Mouse (Mus musculus): ENCODE results near the gene Dnase2a. TPM values are rescaled to one million over a fixed set of nuclear protein-coding genes. Genes with fewer than 3 reads are reported as not detected.

Gene Dnase2a
- polyA plus RNA-seq, 1 experiment from 2014 or later, result 5.5 TPM

- WGBS, result 93% methylated on average over 7 of the region's 7 CpGs
- Histone ChIP-seq H3K9me3 (replicated peaks; ENCODE audit: control insufficient read depth, low read length) (no peaks in the 10 kb centered on the region), H3K4me3 (ENCODE audit: low read depth, low read length) (no peak overlapping the region), H3K9ac (replicated peaks; ENCODE audit: low read length) (no peak overlapping the region), H3K36me3 (replicated peaks; ENCODE audit: control insufficient read depth, insufficient read depth, low read depth, low read length) (no peaks in the 10 kb centered on the region; the same call in 1 of the 2 replicates), H3K27ac (replicated peaks; ENCODE audit: low read depth, low read length) (no peak overlapping the region), H3K4me2 (ENCODE audit: low read depth, low read length) (no peak overlapping the region), H3K4me1 (ENCODE audit: control insufficient read depth, insufficient read depth, low read length) (no peaks in the 10 kb centered on the region), H3K27me3 (ENCODE audit: control insufficient read depth, insufficient read depth, low read length) (no peaks in the 10 kb centered on the region)
- DNase-seq (ENCODE audit: low spot score), result no peak
- no peak for ATAC-seq (replicated peaks; ENCODE audit: insufficient number of reproducible peaks, low FRiP score, low TSS enrichment, low read depth)
Measured at GRCm38 (mm10) chr8:84959811-84960210, 51.5 kb downstream of the Dnase2a start.

GRCm38 (mm10) chr8:84963952-84964351, 55.6 kb downstream of the Dnase2a start:
- no peaks in the 10 kb centered on the region for H3K36me3 ChIP-seq (replicated peaks; ENCODE audit: control insufficient read depth, insufficient read depth, low read depth, low read length)
- WGBS, result 85% methylated on average over 4 of the region's 4 CpGs
- ATAC-seq (replicated peaks; ENCODE audit: insufficient number of reproducible peaks, low FRiP score, low TSS enrichment, low read depth), result no peak

GRCm38 (mm10) chr8:84965731-84966291, 57.5 kb downstream of the Dnase2a start:
- ATAC-seq (replicated peaks; ENCODE audit: insufficient number of reproducible peaks, low FRiP score, low TSS enrichment, low read depth), result peak; percentile 62
- peak overlapping the region; percentile 66 for H3K4me3 ChIP-seq (ENCODE audit: low read depth, low read length)
- peak; percentile 97 for DNase-seq (ENCODE audit: low spot score)
- H3K9ac ChIP-seq (replicated peaks; ENCODE audit: low read length), result peak overlapping the region; percentile 72
- H3K27ac ChIP-seq (replicated peaks; ENCODE audit: low read depth, low read length), result 0 out of 2 replicates have a peak overlapping the region, but pooled peaks have one; percentile 5
- no peaks in the 10 kb centered on the region for H3K27me3 ChIP-seq (ENCODE audit: control insufficient read depth, insufficient read depth, low read length)
- H3K4me2 ChIP-seq (ENCODE audit: low read depth, low read length), result peak overlapping the region; percentile 85
- no peaks in the 10 kb centered on the region for H3K9me3 ChIP-seq (replicated peaks; ENCODE audit: control insufficient read depth, low read length)
- no peaks in the 10 kb centered on the region; the same call in 1 of the 2 replicates for H3K36me3 ChIP-seq (replicated peaks; ENCODE audit: control insufficient read depth, insufficient read depth, low read depth, low read length)
- H3K4me1 ChIP-seq (ENCODE audit: control insufficient read depth, insufficient read depth, low read length), result peaks cover 6% of the 10 kb centered on the region
- WGBS, result under 1% methylated on average over 41 of the region's 41 CpGs

More at GRCm38 (mm10) chr8:84963952-84964351, 55.6 kb downstream of the Dnase2a start:
- Histone ChIP-seq H3K9me3 (replicated peaks; ENCODE audit: control insufficient read depth, low read length) (no peaks in the 10 kb centered on the region), H3K27me3 (ENCODE audit: control insufficient read depth, insufficient read depth, low read length) (no peaks in the 10 kb centered on the region), H3K9ac (replicated peaks; ENCODE audit: low read length) (no peak overlapping the region), H3K4me1 (ENCODE audit: control insufficient read depth, insufficient read depth, low read length) (peaks cover 2% of the 10 kb centered on the region; the same call in 1 of the 2 replicates), H3K4me3 (ENCODE audit: low read depth, low read length) (peak overlapping the region; percentile 5; the same call in 1 of the 2 replicates), H3K4me2 (ENCODE audit: low read depth, low read length) (no peak overlapping the region), H3K27ac (replicated peaks; ENCODE audit: low read depth, low read length) (no peak overlapping the region)
- no peak for DNase-seq (ENCODE audit: low spot score)

- Histone ChIP-seq H3K36me3 (replicated peaks; ENCODE audit: control insufficient read depth, insufficient read depth, low read depth, low read length) (peaks cover 3% of the 10 kb centered on the region), H3K4me2 (ENCODE audit: low read depth, low read length) (no peak overlapping the region), H3K9me3 (replicated peaks; ENCODE audit: control insufficient read depth, low read length) (no peaks in the 10 kb centered on the region), H3K27ac (replicated peaks; ENCODE audit: low read depth, low read length) (no peak overlapping the region), H3K4me1 (ENCODE audit: control insufficient read depth, insufficient read depth, low read length) (peaks cover 7% of the 10 kb centered on the region), H3K4me3 (ENCODE audit: low read depth, low read length) (no peak overlapping the region), H3K9ac (replicated peaks; ENCODE audit: low read length) (no peak overlapping the region), H3K27me3 (ENCODE audit: control insufficient read depth, insufficient read depth, low read length) (no peaks in the 10 kb centered on the region)
- 50% methylated on average over 3 of the region's 3 CpGs for WGBS
- no peak for ATAC-seq (replicated peaks; ENCODE audit: insufficient number of reproducible peaks, low FRiP score, low TSS enrichment, low read depth)
- no peak for DNase-seq (ENCODE audit: low spot score)
Measured at GRCm38 (mm10) chr8:84966603-84967002, 58.2 kb downstream of the Dnase2a start.

- Histone ChIP-seq H3K27ac (replicated peaks; ENCODE audit: low read depth, low read length) (no peak overlapping the region), H3K36me3 (replicated peaks; ENCODE audit: control insufficient read depth, insufficient read depth, low read depth, low read length) (peaks cover 3% of the 10 kb centered on the region), H3K4me2 (ENCODE audit: low read depth, low read length) (no peak overlapping the region), H3K9ac (replicated peaks; ENCODE audit: low read length) (no peak overlapping the region), H3K27me3 (ENCODE audit: control insufficient read depth, insufficient read depth, low read length) (no peaks in the 10 kb centered on the region), H3K4me3 (ENCODE audit: low read depth, low read length) (no peak overlapping the region), H3K9me3 (replicated peaks; ENCODE audit: control insufficient read depth, low read length) (no peaks in the 10 kb centered on the region), H3K4me1 (ENCODE audit: control insufficient read depth, insufficient read depth, low read length) (peaks cover 7% of the 10 kb centered on the region)
- no peak for DNase-seq (ENCODE audit: low spot score)
- ATAC-seq (replicated peaks; ENCODE audit: insufficient number of reproducible peaks, low FRiP score, low TSS enrichment, low read depth), result no peak
- WGBS, result 87% methylated on average over 13 of the region's 13 CpGs
Measured at GRCm38 (mm10) chr8:84967532-84968304, 59.4 kb downstream of the Dnase2a start.

GRCm38 (mm10) chr8:84968650-84969049, 60.3 kb downstream of the Dnase2a start:
- Histone ChIP-seq H3K9ac (replicated peaks; ENCODE audit: low read length) (peak overlapping the region; percentile 97), H3K9me3 (replicated peaks; ENCODE audit: control insufficient read depth, low read length) (no peaks in the 10 kb centered on the region), H3K27me3 (ENCODE audit: control insufficient read depth, insufficient read depth, low read length) (no peaks in the 10 kb centered on the region), H3K4me2 (ENCODE audit: low read depth, low read length) (peak overlapping the region; percentile 86), H3K4me3 (ENCODE audit: low read depth, low read length) (peak overlapping the region; percentile 63), H3K36me3 (replicated peaks; ENCODE audit: control insufficient read depth, insufficient read depth, low read depth, low read length) (peaks cover 3% of the 10 kb centered on the region), H3K27ac (replicated peaks; ENCODE audit: low read depth, low read length) (peak overlapping the region; percentile 78; the same call in 1 of the 2 replicates), H3K4me1 (ENCODE audit: control insufficient read depth, insufficient read depth, low read length) (peaks cover 7% of the 10 kb centered on the region)
- DNase-seq (ENCODE audit: low spot score) (no peak), ATAC-seq (replicated peaks; ENCODE audit: insufficient number of reproducible peaks, low FRiP score, low TSS enrichment, low read depth) (no peak)
- 19% methylated on average over 2 of the region's 2 CpGs for WGBS

- Histone ChIP-seq H3K27ac (replicated peaks; ENCODE audit: low read depth, low read length) (peak within 1 kb of the TSS; percentile 78), H3K9ac (replicated peaks; ENCODE audit: low read length) (peak within 1 kb of the TSS; percentile 97), H3K27me3 (ENCODE audit: control insufficient read depth, insufficient read depth, low read length) (no peaks in the 10 kb centered on the region), H3K36me3 (replicated peaks; ENCODE audit: control insufficient read depth, insufficient read depth, low read depth, low read length) (peaks cover 3% of the 10 kb centered on the region), H3K4me2 (ENCODE audit: low read depth, low read length) (peak within 1 kb of the TSS; percentile 86), H3K9me3 (replicated peaks; ENCODE audit: control insufficient read depth, low read length) (no peaks in the 10 kb centered on the region), H3K4me3 (ENCODE audit: low read depth, low read length) (peak within 1 kb of the TSS; percentile 63), H3K4me1 (ENCODE audit: control insufficient read depth, insufficient read depth, low read length) (peaks cover 7% of the 10 kb centered on the region)
- DNase-seq (ENCODE audit: low spot score) (peak; percentile 81), ATAC-seq (replicated peaks; ENCODE audit: insufficient number of reproducible peaks, low FRiP score, low TSS enrichment, low read depth) (peak; percentile 53)
- under 1% methylated on average over 49 of the region's 56 CpGs for WGBS
Measured at GRCm38 (mm10) chr8:84969241-84970134, 61.1 kb downstream of the Dnase2a start, which contains the start of the genes Gm49661, Prdx2 and Rnaseh2a. Gene Gm49661 (minus strand): TSS chr8:84969433. Gene Prdx2 (plus strand): TSS chr8:84969587. Gene Rnaseh2a (minus strand): TSS chr8:84969767.
